Mouse (Mus musculus) neural tube, embryonic 14.5 days (tissue): ENCODE measurements around the gene Ppp1r36. TPM values are rescaled to one million over a fixed set of nuclear protein-coding genes. Genes with fewer than 3 reads are reported as not detected.
"Not testable (repeated sequence)": the region's sequence is repeated elsewhere in the genome, so short reads cannot be mapped to it uniquely, and the experiment has no call there.

Experiments used
- ATAC-seq: fragments of 200-750 bp; cut with Nextera tagmentation; 2 replicates; pipeline ENCODE4 v1.8.0; 2017; ENCODE audit warnings: low read depth, mild to moderate bottlenecking, moderate TSS enrichment, moderate library complexity
- H3K27ac ChIP-seq: fragments of 300-500 bp; sonication (generic); 2 replicates; pipeline ENCODE4 v1.5.1; 2014; ENCODE audit warnings: low read depth, mild to moderate bottlenecking, control low read depth, low read length, moderate library complexity, mixed read lengths
- H3K27me3 ChIP-seq: fragments of 300-500 bp; sonication (generic); 2 replicates; pipeline ENCODE4 v1.6.1; 2014; ENCODE audit warnings: low read length; ENCODE audit not compliant: control insufficient read depth, insufficient read depth
- H3K36me3 ChIP-seq: fragments of 300-500 bp; sonication (generic); 2 replicates; pipeline ENCODE4 v1.6.1; 2014; ENCODE audit warnings: low read length, mixed read lengths; ENCODE audit not compliant: control insufficient read depth, insufficient read depth
- H3K4me1 ChIP-seq: fragments of 300-500 bp; sonication (generic); 2 replicates; pipeline ENCODE4 v1.6.1; 2014; ENCODE audit warnings: low read length; ENCODE audit not compliant: control insufficient read depth, insufficient read depth
- H3K4me2 ChIP-seq: fragments of 300-500 bp; sonication (generic); 2 replicates; pipeline ENCODE4 v1.6.1; 2014; ENCODE audit warnings: mild to moderate bottlenecking, low read depth, low read length, control low read depth
- H3K4me3 ChIP-seq: fragments of 300-500 bp; sonication (generic); 2 replicates; pipeline ENCODE4 v1.5.1; 2014; ENCODE audit warnings: low read depth, low read length, control low read depth, mixed read lengths
- H3K9ac ChIP-seq: fragments of 300-500 bp; sonication (generic); replicated peaks from 2 replicates; pipeline ENCODE4 v1.6.1; 2014; ENCODE audit warnings: low read depth, mild to moderate bottlenecking, control low read depth, low read length, mixed read lengths
- H3K9me3 ChIP-seq: fragments of 300-500 bp; sonication (generic); 2 replicates; pipeline ENCODE4 v1.6.1; 2016; ENCODE audit warnings: low read length; ENCODE audit not compliant: control insufficient read depth
- WGBS: fragments of 180-500 bp; shearing (Covaris S2); extraction: QIAGEN DNeasy Blood & Tissue Kit; methylation state at CpG from one replicate; pipeline ENCODE4 v1.1.7; 2014; 5-methylcytosine and 5-hydroxymethylcytosine counted together
- polyA plus RNA-seq: library from polyadenylated mRNA; unstranded; fragments of >200 nt; fragmentation: Nextera tagmentation; extraction: Ambion mirVana; gene quantifications from 2 replicates; pipeline ENCODE4 v1.2.1, GENCODE M21; 2014

The Ppp1r36 gene
- polyA plus RNA-seq, 1 experiment from 2014 or later, result 1.5 TPM

- H3K36me3 ChIP-seq, result no peaks in the 10 kb centered on the region
- no peak overlapping the region for H3K27ac ChIP-seq
- no peaks in the 10 kb centered on the region for H3K4me1 ChIP-seq
- no peaks in the 10 kb centered on the region for H3K9me3 ChIP-seq
- no peak overlapping the region for H3K4me3 ChIP-seq
- H3K9ac ChIP-seq, result no peak overlapping the region
- H3K4me2 ChIP-seq, result no peak overlapping the region
- no peaks in the 10 kb centered on the region for H3K27me3 ChIP-seq
- 82% methylated on average over 6 of the region's 6 CpGs for WGBS
- ATAC-seq, result no peak
These were observed 30.8 kb downstream of the Ppp1r36 start for GRCm38 (mm10) chr12:76448127-76448526.

GRCm38 (mm10) chr12:76452203-76452602, 34.9 kb downstream of the Ppp1r36 start:
- 51% methylated on average over 2 of the region's 2 CpGs for WGBS
- no peak for ATAC-seq
- no peaks in the 10 kb centered on the region for H3K9me3 ChIP-seq
- no peak overlapping the region for H3K4me3 ChIP-seq
- no peak overlapping the region for H3K9ac ChIP-seq
- no peaks in the 10 kb centered on the region for H3K27me3 ChIP-seq
- no peak overlapping the region for H3K4me2 ChIP-seq
- H3K4me1 ChIP-seq, result no peaks in the 10 kb centered on the region
- no peak overlapping the region for H3K27ac ChIP-seq
- no peaks in the 10 kb centered on the region for H3K36me3 ChIP-seq

- not testable (repeated sequence) for H3K9ac ChIP-seq, H3K27ac ChIP-seq, H3K4me1 ChIP-seq, H3K4me3 ChIP-seq, H3K36me3 ChIP-seq, H3K4me2 ChIP-seq, H3K9me3 ChIP-seq, ATAC-seq, H3K27me3 ChIP-seq
- 71% methylated on average over 4 of the region's 4 CpGs for WGBS
These were observed 41.1 kb downstream of the Ppp1r36 start for GRCm38 (mm10) chr12:76458445-76458844.

- H3K4me3 ChIP-seq, result no peak overlapping the region
- 60% methylated on average over 4 of the region's 4 CpGs for WGBS
- no peak overlapping the region for H3K27ac ChIP-seq
- H3K4me2 ChIP-seq, result no peak overlapping the region
- H3K4me1 ChIP-seq, result no peaks in the 10 kb centered on the region
- H3K9ac ChIP-seq, result no peak overlapping the region
- H3K9me3 ChIP-seq, result no peaks in the 10 kb centered on the region
- H3K36me3 ChIP-seq, result no peaks in the 10 kb centered on the region
- ATAC-seq, result no peak
- H3K27me3 ChIP-seq, result no peaks in the 10 kb centered on the region
These were observed 41.7 kb downstream of the Ppp1r36 start for GRCm38 (mm10) chr12:76459032-76459431.

- H3K4me2 ChIP-seq, result no peak overlapping the region
- H3K27ac ChIP-seq, result no peak overlapping the region
- H3K4me1 ChIP-seq, result peaks cover 5% of the 10 kb centered on the region
- H3K9me3 ChIP-seq, result no peaks in the 10 kb centered on the region
- WGBS, result 91% methylated on average over 9 of the region's 9 CpGs
- H3K4me3 ChIP-seq, result no peak overlapping the region
- H3K36me3 ChIP-seq, result no peaks in the 10 kb centered on the region
- H3K9ac ChIP-seq, result no peak overlapping the region
- ATAC-seq, result no peak
- H3K27me3 ChIP-seq, result no peaks in the 10 kb centered on the region
These were observed 46.1 kb downstream of the Ppp1r36 start for GRCm38 (mm10) chr12:76463391-76463790.

- H3K4me2 ChIP-seq, result peak overlapping the region; percentile 15; the same call in 1 of the 2 replicates
- WGBS, result 21% methylated on average over 12 of the region's 12 CpGs
These were observed 47.4 kb downstream of the Ppp1r36 start for GRCm38 (mm10) chr12:76464651-76465252.

GRCm38 (mm10) chr12:76466651-76467050, 49.3 kb downstream of the Ppp1r36 start:
- Histone ChIP-seq H3K9me3 (no peaks in the 10 kb centered on the region), H3K4me3 (no peak overlapping the region), H3K4me1 (peaks cover 5% of the 10 kb centered on the region), H3K4me2 (no peak overlapping the region), H3K27ac (no peak overlapping the region), H3K9ac (no peak overlapping the region), H3K36me3 (no peaks in the 10 kb centered on the region), H3K27me3 (no peaks in the 10 kb centered on the region)
- ATAC-seq, result no peak
- WGBS, result 77% methylated on average over 7 of the region's 7 CpGs

More at GRCm38 (mm10) chr12:76464651-76465252, 47.4 kb downstream of the Ppp1r36 start:
- no peaks in the 10 kb centered on the region for H3K27me3 ChIP-seq
- H3K27ac ChIP-seq, result no peak overlapping the region
- no peak overlapping the region for H3K9ac ChIP-seq
- no peaks in the 10 kb centered on the region for H3K36me3 ChIP-seq
- H3K4me3 ChIP-seq, result no peak overlapping the region
- H3K4me1 ChIP-seq, result peaks cover 5% of the 10 kb centered on the region
- ATAC-seq, result peak; percentile 85; the same call in 1 of the 2 replicates
- no peaks in the 10 kb centered on the region for H3K9me3 ChIP-seq

GRCm38 (mm10) chr12:76467256-76467655, 49.9 kb downstream of the Ppp1r36 start:
- ATAC-seq, result no peak
- H3K9ac ChIP-seq, result no peak overlapping the region
- no peaks in the 10 kb centered on the region for H3K9me3 ChIP-seq
- no peaks in the 10 kb centered on the region for H3K36me3 ChIP-seq
- H3K4me3 ChIP-seq, result no peak overlapping the region
- no peaks in the 10 kb centered on the region for H3K27me3 ChIP-seq
- no peak overlapping the region for H3K27ac ChIP-seq
- no peak overlapping the region for H3K4me2 ChIP-seq
- peaks cover 5% of the 10 kb centered on the region for H3K4me1 ChIP-seq
- WGBS, result 72% methylated on average over 7 of the region's 7 CpGs

GRCm38 (mm10) chr12:76472046-76472445, 54.7 kb downstream of the Ppp1r36 start:
- Histone ChIP-seq H3K9ac (no peak overlapping the region), H3K27ac (no peak overlapping the region), H3K27me3 (no peaks in the 10 kb centered on the region), H3K9me3 (no peaks in the 10 kb centered on the region), H3K4me2 (no peak overlapping the region), H3K4me1 (no peaks in the 10 kb centered on the region), H3K4me3 (no peak overlapping the region), H3K36me3 (no peaks in the 10 kb centered on the region)
- peak; percentile 51 for ATAC-seq
- 12% methylated on average over 4 of the region's 4 CpGs for WGBS
